Mouse (Mus musculus): ENCODE data around the gene Gm20903.
"Not testable (repeated sequence)": the region's sequence is repeated elsewhere in the genome, so short reads cannot be mapped to it uniquely, and the experiment has no call there.

Gm20903 gene

DNA sequence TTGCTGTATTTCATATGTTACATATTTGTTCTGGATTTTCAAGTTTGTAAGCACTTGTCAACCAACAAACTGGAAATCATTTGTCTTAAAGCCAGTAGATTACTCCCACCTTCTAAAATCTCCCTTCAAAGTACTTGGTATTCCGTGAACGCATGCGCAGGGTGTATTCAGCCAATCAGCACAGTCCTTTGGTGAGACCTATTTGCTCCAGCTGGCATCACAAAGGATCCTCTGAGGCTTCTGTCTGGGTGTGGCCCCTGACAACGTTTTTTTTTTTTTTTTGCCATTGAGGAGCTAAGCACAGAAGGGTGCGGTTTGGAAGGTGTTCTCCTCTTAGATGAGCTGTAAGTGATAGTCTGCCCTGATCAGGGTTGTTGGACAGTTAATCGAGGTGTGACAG is at the start of gene Gm20903:
Gene Gm20903 (plus strand): TSS at position 301 of the 400 bp plus-strand sequence.
- DNase-seq (ENCODE audit: low read depth, low spot score): not testable (repeated sequence)
